Mouse (Mus musculus): ENCODE data around the gene Hapln3. TPM values are rescaled to one million over a fixed set of nuclear protein-coding genes. Genes with fewer than 3 reads are reported as not detected.
A peak's percentile ranks its signal among the peaks of the same experiment; 100 is the strongest.

Hapln3 gene
- total and polyA plus RNA-seq, 3 experiments = not detected

GRCm38 (mm10) chr7:79096492-79096891 lies 34.3 kb downstream of the Hapln3 start:
- no peaks in the 10 kb centered on the region for H3K79me2 ChIP-seq (ENCODE audit: control insufficient read depth, insufficient read depth, low read length, poor library complexity)
- H3K27me3 ChIP-seq (ENCODE audit: control insufficient read depth in 1 of 2, insufficient read depth in 2 of 2, low read length in 2 of 2) = peaks cover 1 to 3% of the 10 kb centered on the region in 2 experiments; a peak in 3 of 4 replicates
- no peak overlapping the region for H3K9ac ChIP-seq (ENCODE audit: control insufficient read depth, low read depth, low read length, poor library complexity, severe bottlenecking)
- H3K36me3 ChIP-seq (ENCODE audit: control insufficient read depth in 1 of 2, insufficient read depth in 2 of 2, low read length in 2 of 2) = no peaks in the 10 kb centered on the region
- TF ChIP-seq MYC (IDR thresholded peaks at IDR 0.05; ENCODE audit: low read depth, low read length) = no peak
- no peak for TF ChIP-seq TAL1 (IDR thresholded peaks at IDR 0.05; ENCODE audit: low read length)
- no peak for TF ChIP-seq USF1 (IDR thresholded peaks at IDR 0.05; ENCODE audit: low read depth, low read length)
- TF ChIP-seq ZNF384 (IDR thresholded peaks at IDR 0.05; ENCODE audit: low read depth, low read length) = no peak
- TF ChIP-seq SMC3 (IDR thresholded peaks at IDR 0.05; ENCODE audit: low read depth, low read length) = 0 out of 2 replicates have a peak, but pooled peaks have one; percentile 5
- no peak for TF ChIP-seq NELFE (IDR thresholded peaks at IDR 0.05; ENCODE audit: low read depth, low read length)
- TF ChIP-seq NRF1 (IDR thresholded peaks at IDR 0.05; ENCODE audit: insufficient read depth, low read depth, low read length, poor library complexity, severe bottlenecking) = no peak
- no peak for TF ChIP-seq ZC3H11A (IDR thresholded peaks at IDR 0.05; ENCODE audit: low read depth, low read length)
- TF ChIP-seq SIN3A (IDR thresholded peaks at IDR 0.05; ENCODE audit: low read length) = no peak
- no peak for TF ChIP-seq CHD2 (IDR thresholded peaks at IDR 0.05; ENCODE audit: low read length)
- no peak for TF ChIP-seq ELF1 (IDR thresholded peaks at IDR 0.05; ENCODE audit: low read depth, low read length)
- no peak for TF ChIP-seq GATA1 (IDR thresholded peaks at IDR 0.05; ENCODE audit: low read depth, low read length)
- peak; percentile 8; the same call in 1 of the 2 replicates for TF ChIP-seq RAD21 (IDR thresholded peaks at IDR 0.05; ENCODE audit: low read depth, low read length)
- TF ChIP-seq CTCF (IDR thresholded peaks at IDR 0.05 in 2 of 3, conservative IDR thresholded peaks at IDR 0.05 in 1 of 3; ENCODE audit: control insufficient read depth in 1 of 3, insufficient read depth in 1 of 3, low read depth in 2 of 3, low read length in 3 of 3, poor library complexity in 1 of 3, severe bottlenecking in 1 of 3) = peak in 2 of 3 experiments; percentile 16 to 24; a peak in 3 of 6 replicates
- TF ChIP-seq MAX (IDR thresholded peaks at IDR 0.05; ENCODE audit: low read length) = no peak
- TF ChIP-seq MYB (IDR thresholded peaks at IDR 0.05; ENCODE audit: low read depth, low read length) = no peak
- TF ChIP-seq GABPA (IDR thresholded peaks at IDR 0.05; ENCODE audit: low read depth, low read length) = no peak
- TF ChIP-seq TCF12 (IDR thresholded peaks at IDR 0.05; ENCODE audit: low read depth, low read length) = no peak
- no peak for TF ChIP-seq HCFC1 (IDR thresholded peaks at IDR 0.05; ENCODE audit: low read depth, low read length)
- no peak for TF ChIP-seq RCOR1 (IDR thresholded peaks at IDR 0.05; ENCODE audit: low read depth, low read length)
- no peak for TF ChIP-seq MXI1 (IDR thresholded peaks at IDR 0.05; ENCODE audit: low read depth, low read length)
- no peak overlapping the region for H3K4me3 ChIP-seq (ENCODE audit: control insufficient read depth in 1 of 2, insufficient read depth in 1 of 2, low read depth in 2 of 2, low read length in 2 of 2)
- no peaks in the 10 kb centered on the region for H3K9me3 ChIP-seq (replicated peaks; ENCODE audit: insufficient read depth, low read length)
- H3K4me1 ChIP-seq (ENCODE audit: control insufficient read depth in 1 of 2, insufficient read depth in 2 of 2, low read length in 2 of 2) = no peaks in the 10 kb centered on the region
- no peak overlapping the region for H3K27ac ChIP-seq (ENCODE audit: control insufficient read depth, low read depth, low read length)
- DNase-seq (ENCODE audit: low read depth, low spot score) = no peak

DNA sequence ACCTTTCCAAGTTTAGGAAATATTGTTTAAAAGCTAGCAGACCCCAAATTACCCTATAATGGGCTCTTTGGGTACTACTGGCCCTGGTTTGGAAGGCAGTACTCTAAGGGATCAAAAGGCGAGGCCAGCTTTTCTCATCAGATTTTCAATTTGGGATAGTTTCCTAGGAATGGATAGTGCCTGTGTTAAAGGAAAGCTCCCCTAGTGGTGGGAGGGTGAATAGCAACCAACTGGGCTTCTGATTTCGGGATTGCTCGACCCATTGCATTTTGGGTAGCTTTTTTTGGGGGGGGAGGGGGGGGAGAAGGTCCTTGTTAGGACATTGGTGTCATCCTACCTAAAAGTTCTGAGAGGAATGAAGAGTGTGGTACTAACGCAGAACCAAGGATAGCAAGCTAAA lies 41.7 kb downstream of the Hapln3 start:
- H3K4me3 ChIP-seq (ENCODE audit: control insufficient read depth in 1 of 2, insufficient read depth in 1 of 2, low read depth in 2 of 2, low read length in 2 of 2) = no peak overlapping the region
- H3K9me3 ChIP-seq (replicated peaks; ENCODE audit: insufficient read depth, low read length) = no peaks in the 10 kb centered on the region
- H3K36me3 ChIP-seq (ENCODE audit: control insufficient read depth in 1 of 2, insufficient read depth in 2 of 2, low read length in 2 of 2) = no peaks in the 10 kb centered on the region
- H3K27ac ChIP-seq (ENCODE audit: control insufficient read depth, low read depth, low read length) = no peak overlapping the region
- peaks cover 0 to 4% of the 10 kb centered on the region in 2 experiments; a peak in 2 of 4 replicates for H3K27me3 ChIP-seq (ENCODE audit: control insufficient read depth in 1 of 2, insufficient read depth in 2 of 2, low read length in 2 of 2)
- no peak overlapping the region for H3K9ac ChIP-seq (ENCODE audit: control insufficient read depth, low read depth, low read length, poor library complexity, severe bottlenecking)
- no peaks in the 10 kb centered on the region for H3K79me2 ChIP-seq (ENCODE audit: control insufficient read depth, insufficient read depth, low read length, poor library complexity)
- DNase-seq (ENCODE audit: low read depth, low spot score) = no peak
- H3K4me1 ChIP-seq (ENCODE audit: control insufficient read depth in 1 of 2, insufficient read depth in 2 of 2, low read length in 2 of 2) = no peaks in the 10 kb centered on the region
- TF ChIP-seq CTCF (IDR thresholded peaks at IDR 0.05 in 2 of 3, conservative IDR thresholded peaks at IDR 0.05 in 1 of 3; ENCODE audit: control insufficient read depth in 1 of 3, insufficient read depth in 1 of 3, low read depth in 2 of 3, low read length in 3 of 3, poor library complexity in 1 of 3, severe bottlenecking in 1 of 3) (peak; percentile 16 to 64 (median 46); a peak in 4 of 6 replicates), CHD1 (IDR thresholded peaks at IDR 0.05; ENCODE audit: low read depth, low read length) (no peak)
